Mouse (Mus musculus) kidney, postnatal 0 days (tissue): ENCODE results near the gene Arl1. TPM values are rescaled to one million over a fixed set of nuclear protein-coding genes. Genes with fewer than 3 reads are reported as not detected.
"Not testable (repeated sequence)": the region's sequence is repeated elsewhere in the genome, so short reads cannot be mapped to it uniquely, and the experiment has no call there.

Experiments
- ATAC-seq: fragments of 200-750 bp; cut with Nextera tagmentation; replicated peaks from 2 replicates; pipeline ENCODE4 v1.8.0; 2017; ENCODE audit warnings: low read depth, moderate number of reproducible peaks, moderate TSS enrichment, moderate library complexity; ENCODE audit not compliant: low FRiP score
- DNase-seq: peaks from one replicate; pipeline ENCODE4 v3.0.0-alpha.2; 2016; ENCODE audit warnings: low spot score
- H3K27ac ChIP-seq: fragments of 300-500 bp; sonication (generic); 2 replicates; pipeline ENCODE4 v1.5.1; 2014; ENCODE audit warnings: mild to moderate bottlenecking
- H3K27me3 ChIP-seq: fragments of 300-500 bp; sonication (generic); 2 replicates; pipeline ENCODE4 v1.6.1; 2014; ENCODE audit warnings: low read length, mixed read lengths; ENCODE audit not compliant: insufficient read depth
- H3K36me3 ChIP-seq: fragments of 300-500 bp; sonication (generic); 2 replicates; pipeline ENCODE4 v1.6.1; 2014; ENCODE audit warnings: low read length, mixed read lengths; ENCODE audit not compliant: insufficient read depth
- H3K4me1 ChIP-seq: fragments of 300-500 bp; sonication (generic); replicated peaks from 2 replicates; pipeline ENCODE4 v1.6.1; 2014; ENCODE audit warnings: antibody characterized with exemption, low read length, mixed read lengths; ENCODE audit not compliant: insufficient read depth
- H3K4me2 ChIP-seq: fragments of 300-500 bp; sonication (generic); 2 replicates; pipeline ENCODE4 v1.6.1; 2014; ENCODE audit warnings: mild to moderate bottlenecking, low read length, moderate library complexity, mixed read lengths
- H3K4me3 ChIP-seq: fragments of 300-500 bp; sonication (generic); replicated peaks from 2 replicates; pipeline ENCODE4 v1.5.1; 2014; ENCODE audit warnings: low read depth, low read length
- H3K9ac ChIP-seq: fragments of 300-500 bp; sonication (generic); 2 replicates; pipeline ENCODE4 v1.6.1; 2014; ENCODE audit warnings: low read depth, low read length
- H3K9me3 ChIP-seq: fragments of 300-500 bp; sonication (generic); replicated peaks from 2 replicates; pipeline ENCODE4 v1.6.1; 2016; ENCODE audit warnings: low read length, inconsistent platforms, mixed read lengths
- CTCF ChIP-seq: IDR thresholded peaks from 2 replicates; pipeline ENCODE4 v1.5.1; 2016; ENCODE audit warnings: antibody characterized with exemption, low read depth, mild to moderate bottlenecking, moderate library complexity
- WGBS: fragments of 180-500 bp; shearing (Covaris S2); extraction: QIAGEN DNeasy Blood & Tissue Kit; methylation state at CpG from one replicate; pipeline ENCODE4 v1.1.7; 2014; 5-methylcytosine and 5-hydroxymethylcytosine counted together
- polyA plus RNA-seq: library from polyadenylated mRNA; unstranded; fragments of >200 nt; fragmentation: Nextera tagmentation; extraction: Ambion mirVana; gene quantifications from 2 replicates; pipeline ENCODE4 v1.2.1, GENCODE M21; 2015

Gene Arl1
- polyA plus RNA-seq, 1 experiment from 2014 or later, result 186 TPM

DNA sequence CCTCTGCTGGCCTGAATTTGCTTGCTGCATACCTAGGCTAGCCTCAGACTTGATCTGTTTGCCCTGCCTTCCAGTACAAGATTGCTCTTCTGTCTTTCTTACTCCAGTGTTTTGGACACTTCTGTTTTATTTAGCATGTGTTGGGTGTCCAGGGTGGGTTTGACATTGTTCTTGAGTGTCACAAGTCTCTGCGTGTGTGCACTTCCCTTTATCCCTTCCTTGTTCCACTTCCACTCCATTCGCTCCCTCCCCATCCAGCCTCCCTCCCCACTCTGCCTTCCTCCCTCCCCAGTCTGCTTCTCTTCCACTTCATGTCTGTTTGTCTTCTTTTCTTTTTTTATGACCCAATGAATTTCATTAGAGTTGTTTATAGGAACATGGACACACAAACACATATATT is 10.8 kb downstream of the Arl1 start:
- no peak for ATAC-seq
- 89% methylated on average over 2 of the region's 2 CpGs for WGBS

GRCm38 (mm10) chr10:88761524-88762212 is 31.0 kb downstream of the Arl1 start:
- no peak for TF ChIP-seq CTCF
- no peak overlapping the region for H3K4me2 ChIP-seq
- peak; percentile 35 for DNase-seq
- 91% methylated on average over 13 of the region's 13 CpGs for WGBS
- no peaks in the 10 kb centered on the region for H3K27me3 ChIP-seq
- H3K4me3 ChIP-seq, result no peak overlapping the region
- H3K9ac ChIP-seq, result no peak overlapping the region
- no peak overlapping the region for H3K27ac ChIP-seq
- no peak for ATAC-seq
- peaks cover 42% of the 10 kb centered on the region for H3K36me3 ChIP-seq
- no peaks in the 10 kb centered on the region for H3K4me1 ChIP-seq
- no peaks in the 10 kb centered on the region for H3K9me3 ChIP-seq

More for the DNA sequence above, 10.8 kb downstream of the Arl1 start:
- H3K4me1 ChIP-seq, result no peaks in the 10 kb centered on the region
- no peaks in the 10 kb centered on the region for H3K9me3 ChIP-seq
- no peaks in the 10 kb centered on the region for H3K27me3 ChIP-seq
- H3K27ac ChIP-seq, result no peak overlapping the region
- no peak for DNase-seq
- no peak overlapping the region for H3K4me3 ChIP-seq
- H3K36me3 ChIP-seq, result peaks cover 28% of the 10 kb centered on the region
- no peak overlapping the region for H3K4me2 ChIP-seq
- H3K9ac ChIP-seq, result no peak overlapping the region
- no peak for TF ChIP-seq CTCF

GRCm38 (mm10) chr10:88765431-88766142 is 34.9 kb downstream of the Arl1 start:
- Histone ChIP-seq H3K27ac (no peak overlapping the region), H3K9me3 (no peaks in the 10 kb centered on the region), H3K4me2 (no peak overlapping the region), H3K27me3 (no peaks in the 10 kb centered on the region), H3K9ac (no peak overlapping the region), H3K4me3 (no peak overlapping the region), H3K4me1 (no peaks in the 10 kb centered on the region), H3K36me3 (peaks cover 60% of the 10 kb centered on the region)
- TF ChIP-seq CTCF, result no peak
- 74% methylated on average over 15 of the region's 15 CpGs for WGBS
- DNase-seq (no peak), ATAC-seq (peak; percentile 87)

GRCm38 (mm10) chr10:88768961-88769360 is 38.3 kb downstream of the Arl1 start:
- Histone ChIP-seq H3K4me2 (no peak overlapping the region), H3K27ac (no peak overlapping the region), H3K4me1 (no peaks in the 10 kb centered on the region), H3K4me3 (no peak overlapping the region), H3K36me3 (peaks cover 65% of the 10 kb centered on the region), H3K27me3 (no peaks in the 10 kb centered on the region), H3K9ac (no peak overlapping the region), H3K9me3 (no peaks in the 10 kb centered on the region)
- WGBS, result 90% methylated on average over 5 of the region's 5 CpGs
- TF ChIP-seq CTCF, result no peak
- no peak for DNase-seq
- no peak for ATAC-seq

DNA sequence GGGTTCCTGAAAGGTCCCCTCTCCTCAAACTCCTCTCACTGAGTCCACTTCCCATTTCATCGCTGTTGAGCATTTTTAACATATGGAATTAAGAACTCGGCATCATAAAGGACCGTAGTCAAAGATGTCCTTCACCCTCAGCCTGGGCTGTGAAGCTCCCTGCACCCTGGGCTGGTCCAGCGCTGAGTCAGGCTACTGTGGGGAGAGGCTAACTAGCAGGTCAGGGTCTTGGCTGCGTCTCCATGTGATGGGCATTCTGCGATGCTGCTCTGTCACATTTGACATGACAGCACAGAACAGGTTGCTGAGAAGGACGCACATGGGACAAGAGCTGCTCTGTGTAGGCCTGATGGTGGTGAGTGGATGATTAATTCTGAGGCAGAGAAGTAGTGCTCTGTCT is 39.0 kb downstream of the Arl1 start:
- no peaks in the 10 kb centered on the region for H3K9me3 ChIP-seq
- no peak overlapping the region for H3K4me3 ChIP-seq
- no peak overlapping the region for H3K27ac ChIP-seq
- ATAC-seq, result no peak
- H3K4me2 ChIP-seq, result no peak overlapping the region
- no peak overlapping the region for H3K9ac ChIP-seq
- 97% methylated on average over 7 of the region's 7 CpGs for WGBS
- TF ChIP-seq CTCF, result no peak
- DNase-seq, result no peak
- peaks cover 59% of the 10 kb centered on the region for H3K36me3 ChIP-seq
- no peaks in the 10 kb centered on the region for H3K4me1 ChIP-seq
- H3K27me3 ChIP-seq, result no peaks in the 10 kb centered on the region

- not testable (repeated sequence) for DNase-seq, H3K4me2 ChIP-seq, ATAC-seq, H3K4me3 ChIP-seq, H3K4me1 ChIP-seq, H3K9ac ChIP-seq, H3K27me3 ChIP-seq, H3K9me3 ChIP-seq, H3K27ac ChIP-seq
- 91% methylated on average over 5 of the region's 5 CpGs for WGBS
- peaks cover 56% of the 10 kb centered on the region for H3K36me3 ChIP-seq
Observed at GRCm38 (mm10) chr10:88772965-88773364, 42.3 kb downstream of the Arl1 start.
